Mouse (Mus musculus): Measurements from ENCODE around the gene Gm5148.

DNA sequence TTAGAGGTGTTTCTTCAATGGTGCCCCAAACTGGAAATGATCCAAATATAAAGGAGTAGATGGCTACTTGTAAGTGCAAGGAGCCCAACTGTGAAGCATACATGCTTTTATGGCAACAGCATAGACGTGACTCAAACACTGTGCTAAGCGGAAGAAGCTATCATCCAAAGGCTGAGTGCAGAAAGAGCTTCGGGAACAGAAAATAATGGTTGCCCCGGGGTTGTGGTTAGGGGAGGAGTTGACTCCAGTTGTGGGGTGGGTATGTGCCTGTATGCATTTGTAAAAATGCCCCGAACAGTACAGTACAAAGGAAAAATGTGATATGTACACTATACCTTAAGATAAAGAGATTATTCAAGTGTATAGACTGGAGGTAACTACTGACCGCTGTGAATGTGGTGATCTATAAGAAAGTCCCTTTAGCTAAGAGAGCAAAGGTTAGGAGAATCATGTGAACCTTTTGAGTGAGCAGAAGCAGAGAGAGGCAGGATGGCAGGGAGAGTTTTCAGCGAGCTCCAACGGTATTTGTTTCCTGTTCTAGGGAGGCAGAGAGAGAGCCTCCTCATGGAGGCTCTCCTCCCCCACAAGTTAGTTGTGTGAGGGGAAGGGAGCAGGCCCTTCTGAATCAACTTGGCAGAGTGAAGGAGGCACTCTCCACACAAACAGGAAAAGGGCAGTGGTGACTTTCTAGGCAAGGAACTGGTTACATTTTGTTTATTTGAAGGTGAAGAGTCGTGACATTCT lies 23.1 kb upstream of the Gm5148 start:
- TF ChIP-seq CTCF (conservative IDR thresholded peaks at IDR 0.05; ENCODE audit: low read length) = no peak
- no peak for TF ChIP-seq NANOG (IDR thresholded peaks at IDR 0.05; ENCODE audit: borderline replicate concordance, low read length)
- no peak for TF ChIP-seq POU5F1 (IDR thresholded peaks at IDR 0.05; ENCODE audit: borderline replicate concordance, low read length)

Data from E14TG2a.4 (cell line).